Mouse (Mus musculus) left cerebral cortex, postnatal 10 days (tissue): Measurements from ENCODE around the gene Cyp26a1. TPM values are rescaled to one million over a fixed set of nuclear protein-coding genes. Genes with fewer than 3 reads are reported as not detected.

Experiments used
- total RNA-seq, 2 experiments: library from RNA; stranded (reverse); gene quantifications; 2 replicates each; pipeline ENCODE4 v1.2.3; 2021

Cyp26a1 gene
- total RNA-seq, 2 experiments from 2014 or later: 0.34 TPM; not detected in 1

Other genes with a start within 250 kb of the Cyp26a1 start
- gene Exoc6, start 147.4 kb upstream of the Cyp26a1 start, total RNA-seq: 10 to 100 TPM; 52.9 to 53.6 TPM
- gene Cyp26c1, start 12.2 kb upstream of the Cyp26a1 start, total RNA-seq: under 1 TPM in 1 of 2 experiments, not detected in 1; 0.20 TPM